Mouse (Mus musculus): ENCODE results near the gene Vmn2r44. TPM values are rescaled to one million over a fixed set of nuclear protein-coding genes. Genes with fewer than 3 reads are reported as not detected.
"Not testable (repeated sequence)": the region's sequence is repeated elsewhere in the genome, so short reads cannot be mapped to it uniquely, and the experiment has no call there.

The Vmn2r44 gene
- polyA plus RNA-seq (2015; fragmentation: Nextera tagmentation; extraction: Ambion mirVana) = not detected in 2 replicates

- H3K4me2 ChIP-seq (ENCODE audit: low read length); H3K27me3 ChIP-seq (ENCODE audit: control insufficient read depth, insufficient read depth, low read depth, low read length); H3K27ac ChIP-seq (ENCODE audit: low read length); H3K9me3 ChIP-seq (replicated peaks; ENCODE audit: control insufficient read depth, low read length, poor library complexity, severe bottlenecking); H3K4me3 ChIP-seq (ENCODE audit: low read depth, low read length); H3K4me1 ChIP-seq (ENCODE audit: control insufficient read depth, insufficient read depth, low read length); H3K9ac ChIP-seq (ENCODE audit: low read depth, low read length); H3K36me3 ChIP-seq (ENCODE audit: control insufficient read depth, insufficient read depth, low read length); ATAC-seq: not testable (repeated sequence)
Observed at GRCm38 (mm10) chr7:8383233-8383632, at the start of gene Vmn2r44. Gene Vmn2r44 (minus strand): TSS chr7:8383333.

- H3K9ac ChIP-seq (ENCODE audit: low read depth, low read length); H3K27ac ChIP-seq (ENCODE audit: low read length); H3K4me2 ChIP-seq (ENCODE audit: low read length); H3K9me3 ChIP-seq (replicated peaks; ENCODE audit: control insufficient read depth, low read length, poor library complexity, severe bottlenecking); ATAC-seq; H3K36me3 ChIP-seq (ENCODE audit: control insufficient read depth, insufficient read depth, low read length); H3K4me1 ChIP-seq (ENCODE audit: control insufficient read depth, insufficient read depth, low read length); H3K4me3 ChIP-seq (ENCODE audit: low read depth, low read length); H3K27me3 ChIP-seq (ENCODE audit: control insufficient read depth, insufficient read depth, low read depth, low read length): not testable (repeated sequence)
- WGBS = 91% methylated on average over 11 of the region's 11 CpGs
Observed at GRCm38 (mm10) chr7:8357879-8358278, 25.3 kb downstream of the Vmn2r44 start.

Other genes with a start within 250 kb of the Vmn2r44 start
- not detected in 2 replicates for gene Vmn2r41, start 221.7 kb downstream of the Vmn2r44 start, polyA plus RNA-seq (2015; fragmentation: Nextera tagmentation; extraction: Ambion mirVana)
- not detected in 2 replicates for gene Vmn2r42, start 183.0 kb downstream of the Vmn2r44 start, polyA plus RNA-seq (2015; fragmentation: Nextera tagmentation; extraction: Ambion mirVana)
- not detected in 2 replicates for gene Vmn2r43, start 122.7 kb downstream of the Vmn2r44 start, polyA plus RNA-seq (2015; fragmentation: Nextera tagmentation; extraction: Ambion mirVana)
- not detected in 2 replicates for gene Vmn2r45, start 105.7 kb upstream of the Vmn2r44 start, polyA plus RNA-seq (2015; fragmentation: Nextera tagmentation; extraction: Ambion mirVana)

Measured in midbrain, embryonic 16.5 days (tissue).